In the genomic region with DNA sequence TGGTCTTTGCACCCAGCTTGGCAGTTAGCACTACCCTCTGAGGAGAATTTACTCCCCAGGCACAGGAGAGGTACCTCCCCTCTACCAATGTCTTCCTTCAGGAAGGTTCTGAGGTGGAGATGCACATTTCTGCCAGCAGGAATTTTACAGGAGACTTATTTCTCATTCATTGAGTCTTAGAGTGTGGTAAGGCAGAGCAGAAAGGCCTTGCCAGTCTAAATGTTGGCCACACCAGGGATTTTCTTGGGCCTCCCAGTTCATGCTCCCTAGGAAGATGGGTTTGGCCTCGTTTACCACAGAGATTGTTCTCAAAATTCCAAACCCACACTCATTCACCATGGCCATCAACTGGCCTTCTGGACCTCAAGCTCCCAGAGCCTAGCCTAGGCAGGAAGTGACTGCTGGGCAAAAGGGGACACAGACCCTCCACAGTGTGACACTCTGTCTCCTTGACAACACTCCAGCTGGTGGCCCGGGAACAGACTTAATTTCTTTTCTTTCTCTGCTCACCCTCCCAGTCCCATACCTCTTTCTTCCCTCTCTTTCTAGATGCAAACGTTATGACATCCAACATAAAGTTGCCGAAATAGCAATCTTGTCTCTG, we compare ENCODE assay signal across 15 mouse cellular contexts. TPM values are rescaled to one million over a fixed set of nuclear protein-coding genes. Genes with fewer than 3 reads are reported as not detected.
DNase-seq lines count a peak whose midpoint lies in the region; ATAC-seq lines count a peak whose summit lies in the region.
"Had no signal": no experiment of that assay in that cellular context is flagged by ENCODE, and none has a peak within 500 bp of the region (broad histone marks: within the 10 kb centered on the region; RNA-seq: fewer than 3 reads in every experiment).

No protein-coding gene starts in this region.

- peaks cover 82% of the 10 kb centered on the region for H3K27me3 ChIP-seq in hindbrain, embryonic 11.5 days (ENCODE audit: control insufficient read depth, insufficient read depth, low read length)
- peaks cover 84% of the 10 kb centered on the region for H3K27me3 ChIP-seq in hindbrain, embryonic 14.5 days (ENCODE audit: control insufficient read depth, insufficient read depth, low read length)
- peaks cover 59% of the 10 kb centered on the region for H3K27me3 ChIP-seq in forebrain, embryonic 12.5 days
- no peaks in the 10 kb centered on the region for H3K27me3 ChIP-seq in limb, embryonic 11.5 days (ENCODE audit: control insufficient read depth, insufficient read depth, low read length)
- peaks cover 70% of the 10 kb centered on the region for H3K27me3 ChIP-seq in neural tube, embryonic 12.5 days (replicated peaks)

- H3K9ac ChIP-seq in hindbrain, embryonic 11.5 days (ENCODE audit: low read depth, low read length) = no peak overlapping the region
- no peak overlapping the region for H3K9ac ChIP-seq in hindbrain, embryonic 14.5 days
- no peak overlapping the region for H3K9ac ChIP-seq in forebrain, embryonic 12.5 days
- H3K9ac ChIP-seq in limb, embryonic 11.5 days (ENCODE audit: low read length) = no peak overlapping the region
- H3K9ac ChIP-seq in neural tube, embryonic 12.5 days = no peak overlapping the region
- H3K9ac ChIP-seq: embryonic facial prominence, embryonic 15.5 days; neural tube, embryonic 13.5 days had no signal

- peak; percentile 57 for DNase-seq in hindbrain, embryonic 11.5 days (ENCODE audit: low spot score)
- DNase-seq in hindbrain, embryonic 14.5 days (ENCODE audit: low spot score) = no peak
- DNase-seq in limb, embryonic 11.5 days (ENCODE audit: low spot score) = peak; percentile 30
- no peak for DNase-seq in urinary bladder, adult 18-20 months (ENCODE audit: low spot score in 2 of 2)
- no peak for DNase-seq in heart, postnatal 10 days
- no peak for DNase-seq in T-cell, adult 2 months (ENCODE audit: low spot score)
- DNase-seq: heart, adult 18-20 months; heart, postnatal 14 days; kidney, adult 9 months had no signal

- no peak overlapping the region for H3K4me2 ChIP-seq in hindbrain, embryonic 11.5 days (replicated peaks; ENCODE audit: low read depth, low read length)
- H3K4me2 ChIP-seq in hindbrain, embryonic 14.5 days (replicated peaks) = no peak overlapping the region
- peak overlapping the region; percentile 44 for H3K4me2 ChIP-seq in forebrain, embryonic 12.5 days
- no peak overlapping the region for H3K4me2 ChIP-seq in limb, embryonic 11.5 days (ENCODE audit: low read depth, severe bottlenecking)
- H3K4me2 ChIP-seq in neural tube, embryonic 12.5 days (replicated peaks) = no peak overlapping the region
- H3K4me2 ChIP-seq: embryonic facial prominence, embryonic 15.5 days; neural tube, embryonic 13.5 days had no signal

- 11% methylated on average over 4 of the region's 4 CpGs for WGBS in hindbrain, embryonic 11.5 days
- 22% methylated on average over 4 of the region's 4 CpGs for WGBS in hindbrain, embryonic 14.5 days
- 10% methylated on average over 4 of the region's 4 CpGs for WGBS in forebrain, embryonic 12.5 days
- 29% methylated on average over 4 of the region's 4 CpGs for WGBS in limb, embryonic 11.5 days
- WGBS in neural tube, embryonic 12.5 days = 13% methylated on average over 4 of the region's 4 CpGs

- H3K4me3 ChIP-seq in hindbrain, embryonic 11.5 days (ENCODE audit: low read depth, low read length) = no peak overlapping the region
- no peak overlapping the region for H3K4me3 ChIP-seq in hindbrain, embryonic 14.5 days (replicated peaks; ENCODE audit: low read length)
- H3K4me3 ChIP-seq in forebrain, embryonic 12.5 days (replicated peaks) = no peak overlapping the region
- no peak overlapping the region for H3K4me3 ChIP-seq in limb, embryonic 11.5 days (ENCODE audit: low read depth, low read length)
- H3K4me3 ChIP-seq in neural tube, embryonic 12.5 days = no peak overlapping the region
- H3K4me3 ChIP-seq: embryonic facial prominence, embryonic 15.5 days; neural tube, embryonic 13.5 days had no signal

- no peaks in the 10 kb centered on the region for H3K9me3 ChIP-seq in hindbrain, embryonic 11.5 days (ENCODE audit: control insufficient read depth, low read length)
- no peaks in the 10 kb centered on the region for H3K9me3 ChIP-seq in hindbrain, embryonic 14.5 days (ENCODE audit: control insufficient read depth, low read length)
- no peaks in the 10 kb centered on the region for H3K9me3 ChIP-seq in forebrain, embryonic 12.5 days
- no peaks in the 10 kb centered on the region for H3K9me3 ChIP-seq in limb, embryonic 11.5 days (ENCODE audit: control insufficient read depth, low read length)
- H3K9me3 ChIP-seq in neural tube, embryonic 12.5 days = no peaks in the 10 kb centered on the region
- H3K9me3 ChIP-seq: embryonic facial prominence, embryonic 15.5 days; neural tube, embryonic 13.5 days had no signal

- H3K27ac ChIP-seq in hindbrain, embryonic 11.5 days (ENCODE audit: low read depth, low read length) = no peak overlapping the region
- H3K27ac ChIP-seq in hindbrain, embryonic 14.5 days = no peak overlapping the region
- H3K27ac ChIP-seq in forebrain, embryonic 12.5 days = peak overlapping the region; percentile 78
- H3K27ac ChIP-seq in limb, embryonic 11.5 days (replicated peaks; ENCODE audit: low read depth, low read length) = no peak overlapping the region
- H3K27ac ChIP-seq in neural tube, embryonic 12.5 days = no peak overlapping the region
- H3K27ac ChIP-seq: embryonic facial prominence, embryonic 15.5 days; neural tube, embryonic 13.5 days had no signal

- H3K4me1 ChIP-seq in hindbrain, embryonic 11.5 days (replicated peaks; ENCODE audit: control insufficient read depth, insufficient read depth, low read length) = peaks cover 10% of the 10 kb centered on the region
- H3K4me1 ChIP-seq in hindbrain, embryonic 14.5 days (replicated peaks; ENCODE audit: control insufficient read depth, insufficient read depth, low read length) = peaks cover 14% of the 10 kb centered on the region; the same call in 1 of the 2 replicates
- H3K4me1 ChIP-seq in forebrain, embryonic 12.5 days = peaks cover 55% of the 10 kb centered on the region
- H3K4me1 ChIP-seq in limb, embryonic 11.5 days (ENCODE audit: control insufficient read depth, insufficient read depth, low read length) = peaks cover 10% of the 10 kb centered on the region
- peaks cover 16% of the 10 kb centered on the region for H3K4me1 ChIP-seq in neural tube, embryonic 12.5 days

- peak; percentile 46; the same call in 1 of the 2 replicates for ATAC-seq in hindbrain, embryonic 11.5 days (ENCODE audit: low FRiP score)
- ATAC-seq in hindbrain, embryonic 14.5 days (ENCODE audit: low FRiP score) = no peak
- ATAC-seq in forebrain, embryonic 12.5 days (ENCODE audit: low FRiP score) = peak; percentile 54; the same call in 1 of the 2 replicates
- peak; percentile 41; the same call in 1 of the 2 replicates for ATAC-seq in limb, embryonic 11.5 days (ENCODE audit: insufficient number of reproducible peaks, low FRiP score, low TSS enrichment, low read depth)
- ATAC-seq in neural tube, embryonic 12.5 days (ENCODE audit: low FRiP score, low read depth) = 0 out of 2 replicates have a peak, but pooled peaks have one; percentile 34

- intact Hi-C loops in heart, postnatal 10 days (cut with DNase I) = no loop called here

- H3K36me3 ChIP-seq in hindbrain, embryonic 11.5 days (ENCODE audit: control insufficient read depth, insufficient read depth, low read length) = no peaks in the 10 kb centered on the region
- no peaks in the 10 kb centered on the region for H3K36me3 ChIP-seq in hindbrain, embryonic 14.5 days (replicated peaks; ENCODE audit: control insufficient read depth, insufficient read depth)
- H3K36me3 ChIP-seq in forebrain, embryonic 12.5 days (replicated peaks) = no peaks in the 10 kb centered on the region
- H3K36me3 ChIP-seq in limb, embryonic 11.5 days (ENCODE audit: control insufficient read depth, insufficient read depth, low read length) = no peaks in the 10 kb centered on the region
- H3K36me3 ChIP-seq in neural tube, embryonic 12.5 days = no peaks in the 10 kb centered on the region
- H3K36me3 ChIP-seq: embryonic facial prominence, embryonic 15.5 days; neural tube, embryonic 13.5 days had no signal

RNA-seq across cellular contexts. Expression of gene Fezf2, which starts 40.3 kb away (rescaled TPM):
- not detected in 2 replicates for polyA plus RNA-seq in hindbrain, embryonic 11.5 days (2014; fragmentation: Nextera tagmentation; extraction: Ambion mirVana)
- polyA plus RNA-seq in hindbrain, embryonic 14.5 days (2014; fragmentation: Nextera tagmentation; extraction: Ambion mirVana) = not detected in 2 replicates
- polyA plus RNA-seq in forebrain, embryonic 12.5 days (2016; fragmentation: Nextera tagmentation; extraction: Ambion mirVana) = 46.8 and 52.6 TPM in 2 replicates
- 0.17 TPM in 1 of 2 replicates, not detected in the other for polyA plus RNA-seq in limb, embryonic 11.5 days (2014; fragmentation: Nextera tagmentation; extraction: Ambion mirVana)
- polyA plus RNA-seq in neural tube, embryonic 12.5 days (2016; fragmentation: Nextera tagmentation; extraction: Ambion mirVana) = not detected in 2 replicates
- total RNA-seq in heart, postnatal 10 days (2021) = not detected
- total RNA-seq: heart, adult 18-20 months; megakaryocyte progenitor cell, adult 5-6 weeks had no signal
- polyA plus RNA-seq: liver, embryonic 16.5 days; neural tube, embryonic 13.5 days had no signal

Comparison
In these comparisons a context has a peak if more than half of its experiments do, and no peak if none do; other contexts are left out.
1. DNase-seq: peak in hindbrain, embryonic 11.5 days (single experiment) and limb, embryonic 11.5 days (single experiment); none in hindbrain, embryonic 14.5 days (single experiment), urinary bladder, adult 18-20 months (0 of 2), heart, postnatal 10 days (0 of 2) and T-cell, adult 2 months (single experiment).
2. RNA of gene Fezf2, which starts 40.3 kb away (polyA plus RNA-seq): 46.8 to 52.6 TPM in forebrain, embryonic 12.5 days; not detected in hindbrain, embryonic 14.5 days, not detected in hindbrain, embryonic 11.5 days, 0.17 TPM in limb, embryonic 11.5 days and not detected in neural tube, embryonic 12.5 days; every median in the first group is over 10 times any median in the second.